ENCODE assay signal across 8 mouse cellular contexts in genomic region chr6:39377311-39377827, GRCm38 (mm10). TPM values are rescaled to one million over a fixed set of nuclear protein-coding genes. Genes with fewer than 3 reads are reported as not detected.
DNase-seq lines count a peak whose midpoint lies in the region; ATAC-seq and TF ChIP-seq lines count a peak whose summit lies in the region.

Slc37a3 (minus strand) TSS chr6:39377675.

- 0 out of 2 replicates have a peak, but pooled peaks cover 6% of the 10 kb centered on the region for H3K9me3 ChIP-seq in hindbrain, embryonic 12.5 days (replicated peaks)
- no peaks in the 10 kb centered on the region for H3K9me3 ChIP-seq in lung, postnatal 0 days (ENCODE audit: low read length)

- H3K9ac ChIP-seq in hindbrain, embryonic 12.5 days, result peak within 1 kb of the TSS; percentile 80
- H3K9ac ChIP-seq in lung, postnatal 0 days (replicated peaks; ENCODE audit: low read depth), result peak within 1 kb of the TSS; percentile 72

- peak within 1 kb of the TSS; percentile 76 for H3K4me3 ChIP-seq in hindbrain, embryonic 12.5 days
- H3K4me3 ChIP-seq in lung, postnatal 0 days (ENCODE audit: low read depth, low read length), result peak within 1 kb of the TSS; percentile 82

- peaks cover 9% of the 10 kb centered on the region for H3K36me3 ChIP-seq in hindbrain, embryonic 12.5 days
- H3K36me3 ChIP-seq in lung, postnatal 0 days (ENCODE audit: insufficient read depth, low read length), result no peaks in the 10 kb centered on the region

- no peak for TF ChIP-seq CTCF in lung, postnatal 0 days (IDR thresholded peaks at IDR 0.05)

- peak within 1 kb of the TSS; percentile 65 for H3K4me2 ChIP-seq in hindbrain, embryonic 12.5 days (replicated peaks)
- H3K4me2 ChIP-seq in lung, postnatal 0 days (replicated peaks; ENCODE audit: low read depth, low read length), result peak within 1 kb of the TSS; percentile 91

- WGBS in hindbrain, embryonic 12.5 days, result under 1% methylated on average over 43 of the region's 43 CpGs
- 3% methylated on average over 43 of the region's 43 CpGs for WGBS in lung, postnatal 0 days

- TF ChIP-seq EP300 in lung, postnatal 0 days (IDR thresholded peaks at IDR 0.05), result no peak

- ATAC-seq in hindbrain, embryonic 12.5 days (ENCODE audit: low FRiP score), result peak; percentile 96
- ATAC-seq in lung, postnatal 0 days, result peak; percentile 92

- peak; percentile 89 for DNase-seq in NIH3T3 (ENCODE audit: low read depth)
- DNase-seq in cerebellum, adult 9-11 months, result peak; percentile 91
- peak; percentile 79 to 84 for DNase-seq in frontal cortex, postnatal 10 days (ENCODE audit: low spot score in 2 of 2)
- peak; percentile 81 to 88 for DNase-seq in layer of hippocampus, postnatal 10 days (ENCODE audit: low spot score in 2 of 2)
- DNase-seq in lung, postnatal 0 days (ENCODE audit: low spot score), result peak; percentile 93
- peak; percentile 68 for DNase-seq in ovary, postnatal 14 days (ENCODE audit: low spot score)
- DNase-seq in thymus, postnatal 10 days (ENCODE audit: low spot score in 2 of 2), result peak; percentile 88 to 91

- H3K27me3 ChIP-seq in hindbrain, embryonic 12.5 days, result peaks cover 11% of the 10 kb centered on the region
- no peaks in the 10 kb centered on the region for H3K27me3 ChIP-seq in lung, postnatal 0 days (replicated peaks; ENCODE audit: insufficient read depth, low read length)

- H3K4me1 ChIP-seq in hindbrain, embryonic 12.5 days, result peaks cover 24% of the 10 kb centered on the region
- peaks cover 10% of the 10 kb centered on the region; the same call in 1 of the 2 replicates for H3K4me1 ChIP-seq in lung, postnatal 0 days (ENCODE audit: insufficient read depth, low read depth, low read length)

- H3K27ac ChIP-seq in hindbrain, embryonic 12.5 days, result peak within 1 kb of the TSS; percentile 75
- H3K27ac ChIP-seq in lung, postnatal 0 days (ENCODE audit: low read length), result peak within 1 kb of the TSS; percentile 11; the same call in 1 of the 2 replicates

RNA-seq across cellular contexts. Expression of gene Slc37a3, which starts in this region (rescaled TPM):
- 56.5 and 59.0 TPM in 2 replicates for polyA plus RNA-seq in hindbrain, embryonic 12.5 days (2016; fragmentation: Nextera tagmentation; extraction: Ambion mirVana)
- total RNA-seq in layer of hippocampus, postnatal 10 days (2021), result 10 to 100 TPM; 74.6 to 85.4 TPM
- 24.4 and 27.9 TPM in 2 replicates for polyA plus RNA-seq in lung, postnatal 0 days (2015; fragmentation: Nextera tagmentation; extraction: Ambion mirVana)

Comparison
In these comparisons a context has a peak if more than half of its experiments do, and no peak if none do; other contexts are left out.
1. Peak in every context shown above with its lines: DNase-seq, ATAC-seq, H3K4me3 ChIP-seq and H3K27ac ChIP-seq.